Mouse (Mus musculus) kidney, embryonic 15.5 days (tissue): ENCODE data around the gene Gnaq. TPM values are rescaled to one million over a fixed set of nuclear protein-coding genes. Genes with fewer than 3 reads are reported as not detected.
"Not testable (repeated sequence)": the region's sequence is repeated elsewhere in the genome, so short reads cannot be mapped to it uniquely, and the experiment has no call there.

ENCODE experiments used
- ATAC-seq: fragments of 200-750 bp; cut with Nextera tagmentation; replicated peaks from 2 replicates; pipeline ENCODE4 v1.8.0; 2017; ENCODE audit warnings: moderate TSS enrichment; ENCODE audit not compliant: low FRiP score
- H3K27ac ChIP-seq: fragments of 300-500 bp; sonication (generic); 2 replicates; pipeline ENCODE4 v1.5.1; 2015; ENCODE audit warnings: mild to moderate bottlenecking, inconsistent platforms
- H3K27me3 ChIP-seq: fragments of 300-500 bp; sonication (generic); 2 replicates; pipeline ENCODE4 v1.6.1; 2015; ENCODE audit warnings: inconsistent platforms
- H3K36me3 ChIP-seq: fragments of 300-500 bp; sonication (generic); 2 replicates; pipeline ENCODE4 v1.6.1; 2015; ENCODE audit warnings: inconsistent platforms
- H3K4me1 ChIP-seq: fragments of 300-500 bp; sonication (generic); 2 replicates; pipeline ENCODE4 v1.6.1; 2015; ENCODE audit warnings: inconsistent platforms
- H3K4me2 ChIP-seq: fragments of 300-500 bp; sonication (generic); 2 replicates; pipeline ENCODE4 v1.6.1; 2015; ENCODE audit warnings: moderate library complexity, mild to moderate bottlenecking, inconsistent platforms
- H3K4me3 ChIP-seq: fragments of 300-500 bp; sonication (generic); replicated peaks from 2 replicates; pipeline ENCODE4 v1.5.1; 2015; ENCODE audit warnings: mild to moderate bottlenecking, inconsistent platforms
- H3K9ac ChIP-seq: fragments of 300-500 bp; sonication (generic); 2 replicates; pipeline ENCODE4 v1.6.1; 2015; ENCODE audit warnings: mild to moderate bottlenecking, inconsistent platforms
- H3K9me3 ChIP-seq: fragments of 300-500 bp; sonication (generic); replicated peaks from 2 replicates; pipeline ENCODE4 v1.6.1; 2016; ENCODE audit warnings: inconsistent platforms
- WGBS: fragments of 180-500 bp; shearing (Covaris S2); methylation state at CpG from one replicate; pipeline ENCODE4 v1.1.7; 2015; ENCODE audit warnings: mixed read lengths; 5-methylcytosine and 5-hydroxymethylcytosine counted together
- polyA plus RNA-seq: library from polyadenylated mRNA; unstranded; fragments of >200 nt; fragmentation: Nextera tagmentation; extraction: Ambion mirVana; gene quantifications from 2 replicates; pipeline ENCODE4 v1.2.1, GENCODE M21; 2015

Gnaq gene
- polyA plus RNA-seq, 1 experiment from 2014 or later = 36.2 TPM

GRCm38 (mm10) chr19:16149094-16149493, 16.5 kb downstream of the Gnaq start:
- no peaks in the 10 kb centered on the region for H3K9me3 ChIP-seq
- no peaks in the 10 kb centered on the region for H3K27me3 ChIP-seq
- no peak overlapping the region for H3K9ac ChIP-seq
- H3K36me3 ChIP-seq = no peaks in the 10 kb centered on the region
- WGBS = 90% methylated on average over 1 of the region's 1 CpGs
- no peak overlapping the region for H3K27ac ChIP-seq
- peaks cover 11% of the 10 kb centered on the region; the same call in 1 of the 2 replicates for H3K4me1 ChIP-seq
- H3K4me3 ChIP-seq = no peak overlapping the region
- no peak overlapping the region for H3K4me2 ChIP-seq
- ATAC-seq = no peak

GRCm38 (mm10) chr19:16150328-16150727, 17.7 kb downstream of the Gnaq start:
- H3K27me3 ChIP-seq = no peaks in the 10 kb centered on the region
- no peak for ATAC-seq
- no peaks in the 10 kb centered on the region for H3K36me3 ChIP-seq
- no peak overlapping the region for H3K4me3 ChIP-seq
- 54% methylated on average over 7 of the region's 7 CpGs for WGBS
- H3K4me1 ChIP-seq = peaks cover 11% of the 10 kb centered on the region; the same call in 1 of the 2 replicates
- no peak overlapping the region for H3K4me2 ChIP-seq
- no peak overlapping the region for H3K9ac ChIP-seq
- 0 out of 2 replicates have a peak, but pooled peaks cover 2% of the 10 kb centered on the region for H3K9me3 ChIP-seq
- no peak overlapping the region for H3K27ac ChIP-seq

GRCm38 (mm10) chr19:16153851-16154250, 21.2 kb downstream of the Gnaq start:
- ATAC-seq = no peak
- no peak overlapping the region for H3K4me2 ChIP-seq
- no peak overlapping the region for H3K27ac ChIP-seq
- H3K27me3 ChIP-seq = no peaks in the 10 kb centered on the region
- no peak overlapping the region for H3K9ac ChIP-seq
- 0 out of 2 replicates have a peak, but pooled peaks cover 2% of the 10 kb centered on the region for H3K9me3 ChIP-seq
- peaks cover 13% of the 10 kb centered on the region; the same call in 1 of the 2 replicates for H3K4me1 ChIP-seq
- no peak overlapping the region for H3K4me3 ChIP-seq
- H3K36me3 ChIP-seq = no peaks in the 10 kb centered on the region
- WGBS = 92% methylated on average over 3 of the region's 3 CpGs

GRCm38 (mm10) chr19:16154480-16154879, 21.8 kb downstream of the Gnaq start:
- Histone ChIP-seq H3K36me3 (no peaks in the 10 kb centered on the region), H3K4me3 (no peak overlapping the region), H3K4me1 (peaks cover 17% of the 10 kb centered on the region; the same call in 1 of the 2 replicates), H3K9ac (no peak overlapping the region), H3K4me2 (no peak overlapping the region), H3K9me3 (0 out of 2 replicates have a peak, but pooled peaks cover 2% of the 10 kb centered on the region), H3K27ac (no peak overlapping the region), H3K27me3 (no peaks in the 10 kb centered on the region)
- no peak for ATAC-seq

GRCm38 (mm10) chr19:16157120-16157519, 24.5 kb downstream of the Gnaq start:
- ATAC-seq = no peak
- 95% methylated on average over 7 of the region's 7 CpGs for WGBS
- H3K27me3 ChIP-seq = no peaks in the 10 kb centered on the region
- H3K27ac ChIP-seq = no peak overlapping the region
- H3K4me2 ChIP-seq = no peak overlapping the region
- peaks cover 25% of the 10 kb centered on the region for H3K4me1 ChIP-seq
- no peaks in the 10 kb centered on the region for H3K36me3 ChIP-seq
- 0 out of 2 replicates have a peak, but pooled peaks cover 2% of the 10 kb centered on the region for H3K9me3 ChIP-seq
- H3K4me3 ChIP-seq = no peak overlapping the region
- H3K9ac ChIP-seq = no peak overlapping the region

- H3K9me3 ChIP-seq = no peaks in the 10 kb centered on the region
- 37% methylated on average over 2 of the region's 2 CpGs for WGBS
- peak overlapping the region; percentile 72; the same call in 1 of the 2 replicates for H3K27ac ChIP-seq
- no peaks in the 10 kb centered on the region for H3K27me3 ChIP-seq
- H3K36me3 ChIP-seq = no peaks in the 10 kb centered on the region
- H3K4me2 ChIP-seq = peak overlapping the region; percentile 17; the same call in 1 of the 2 replicates
- no peak overlapping the region for H3K4me3 ChIP-seq
- H3K9ac ChIP-seq = no peak overlapping the region
- H3K4me1 ChIP-seq = peaks cover 33% of the 10 kb centered on the region
- peak; percentile 55 for ATAC-seq
These were observed 28.1 kb downstream of the Gnaq start for GRCm38 (mm10) chr19:16160759-16161158.

- no peak overlapping the region for H3K9ac ChIP-seq
- WGBS = 16% methylated on average over 2 of the region's 2 CpGs
- H3K36me3 ChIP-seq = no peaks in the 10 kb centered on the region
- peaks cover 33% of the 10 kb centered on the region for H3K4me1 ChIP-seq
- H3K4me3 ChIP-seq = no peak overlapping the region
- H3K27me3 ChIP-seq = no peaks in the 10 kb centered on the region
- H3K9me3 ChIP-seq = no peaks in the 10 kb centered on the region
- H3K4me2 ChIP-seq = peak overlapping the region; percentile 17; the same call in 1 of the 2 replicates
- 0 out of 2 replicates have a peak overlapping the region, but pooled peaks have one; percentile 72 for H3K27ac ChIP-seq
- peak; percentile 95 for ATAC-seq
These were observed 28.6 kb downstream of the Gnaq start for GRCm38 (mm10) chr19:16161222-16161621.

GRCm38 (mm10) chr19:16164396-16164795, 31.8 kb downstream of the Gnaq start:
- ATAC-seq, H3K9ac ChIP-seq, H3K36me3 ChIP-seq, H3K4me2 ChIP-seq, H3K27me3 ChIP-seq, H3K9me3 ChIP-seq, H3K4me3 ChIP-seq, H3K27ac ChIP-seq: not testable (repeated sequence)
- 92% methylated on average over 13 of the region's 13 CpGs for WGBS
- H3K4me1 ChIP-seq = peaks cover 48% of the 10 kb centered on the region

GRCm38 (mm10) chr19:16167185-16167584, 34.6 kb downstream of the Gnaq start:
- H3K36me3 ChIP-seq = no peaks in the 10 kb centered on the region
- H3K4me1 ChIP-seq = peaks cover 49% of the 10 kb centered on the region
- no peak overlapping the region for H3K4me3 ChIP-seq
- H3K27ac ChIP-seq = peak overlapping the region; percentile 30; the same call in 1 of the 2 replicates
- no peak overlapping the region for H3K9ac ChIP-seq
- H3K27me3 ChIP-seq = no peaks in the 10 kb centered on the region
- ATAC-seq = no peak
- 70% methylated on average over 4 of the region's 4 CpGs for WGBS
- H3K9me3 ChIP-seq = no peaks in the 10 kb centered on the region
- no peak overlapping the region for H3K4me2 ChIP-seq

- H3K27ac ChIP-seq = peak overlapping the region; percentile 75
- no peaks in the 10 kb centered on the region for H3K27me3 ChIP-seq
- H3K9ac ChIP-seq = no peak overlapping the region
- 21% methylated on average over 4 of the region's 4 CpGs for WGBS
- H3K9me3 ChIP-seq = no peaks in the 10 kb centered on the region
- no peak overlapping the region for H3K4me3 ChIP-seq
- peaks cover 46% of the 10 kb centered on the region for H3K4me1 ChIP-seq
- peak; percentile 69; the same call in 1 of the 2 replicates for ATAC-seq
- H3K4me2 ChIP-seq = 0 out of 2 replicates have a peak overlapping the region, but pooled peaks have one; percentile 12
- H3K36me3 ChIP-seq = no peaks in the 10 kb centered on the region
These were observed 35.6 kb downstream of the Gnaq start for GRCm38 (mm10) chr19:16168192-16168591.

GRCm38 (mm10) chr19:16168653-16169198, 36.1 kb downstream of the Gnaq start:
- 0 out of 2 replicates have a peak overlapping the region, but pooled peaks have one; percentile 12 for H3K4me2 ChIP-seq
- no peaks in the 10 kb centered on the region for H3K9me3 ChIP-seq
- 0 out of 2 replicates have a peak, but pooled peaks have one; percentile 12 for ATAC-seq
- H3K27me3 ChIP-seq = no peaks in the 10 kb centered on the region
- WGBS = 27% methylated on average over 4 of the region's 4 CpGs
- no peak overlapping the region for H3K9ac ChIP-seq
- H3K4me1 ChIP-seq = peaks cover 46% of the 10 kb centered on the region
- H3K36me3 ChIP-seq = no peaks in the 10 kb centered on the region
- H3K27ac ChIP-seq = peak overlapping the region; percentile 75
- no peak overlapping the region for H3K4me3 ChIP-seq

- WGBS = 51% methylated on average over 3 of the region's 3 CpGs
These were observed 38.1 kb downstream of the Gnaq start for GRCm38 (mm10) chr19:16170724-16171123.

More at GRCm38 (mm10) chr19:16170724-16171123, 38.1 kb downstream of the Gnaq start:
- no peak for ATAC-seq
- no peak overlapping the region for H3K9ac ChIP-seq
- H3K27ac ChIP-seq = no peak overlapping the region
- no peak overlapping the region for H3K4me2 ChIP-seq
- no peaks in the 10 kb centered on the region for H3K36me3 ChIP-seq
- no peaks in the 10 kb centered on the region for H3K9me3 ChIP-seq
- no peak overlapping the region for H3K4me3 ChIP-seq
- H3K27me3 ChIP-seq = no peaks in the 10 kb centered on the region
- H3K4me1 ChIP-seq = peaks cover 48% of the 10 kb centered on the region
